Mouse (Mus musculus): ENCODE results near the gene Tmem258. TPM values are rescaled to one million over a fixed set of nuclear protein-coding genes. Genes with fewer than 3 reads are reported as not detected.

Gene Tmem258
- total RNA-seq, 2 experiments from 2014 or later = 92.6 to 96.5 TPM

DNA sequence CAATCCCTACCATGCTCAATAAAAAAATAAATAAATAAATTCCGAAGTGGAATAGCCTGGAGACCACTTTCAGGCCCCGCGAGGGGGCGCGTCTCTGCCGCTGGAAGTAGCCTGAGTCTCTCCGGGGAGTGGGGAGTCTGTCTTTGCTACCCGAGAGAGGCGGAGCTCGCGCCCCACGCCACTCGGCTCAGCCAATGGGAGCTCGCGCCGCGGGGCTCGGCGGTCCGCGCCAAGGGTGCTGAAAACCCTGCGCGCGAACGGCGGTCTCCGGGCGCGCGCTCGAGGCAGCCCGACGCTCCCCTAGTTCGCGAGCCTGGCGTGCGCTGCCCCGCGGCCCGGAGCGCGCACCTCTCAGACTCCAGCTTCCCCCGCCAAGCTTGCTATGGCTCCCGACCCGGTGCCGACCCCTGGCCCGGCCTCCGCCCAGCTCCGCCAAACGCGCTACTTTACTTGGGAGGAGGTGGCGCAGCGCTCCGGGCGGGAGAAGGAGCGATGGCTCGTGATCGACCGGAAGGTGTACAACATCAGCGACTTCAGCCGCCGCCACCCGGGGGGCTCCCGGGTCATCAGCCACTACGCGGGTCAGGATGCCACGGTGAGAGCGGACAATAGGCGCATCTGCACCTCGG is 21.0 kb upstream of the Tmem258 start, which contains the start of gene Fads1:
Fads1 (plus strand) TSS at position 219 of the 629 bp plus-strand sequence.
- intact Hi-C loops (cut with DNase I; ENCODE audit: low total_unique reads) = no loop called here
- peak; percentile 94 for DNase-seq

DNA sequence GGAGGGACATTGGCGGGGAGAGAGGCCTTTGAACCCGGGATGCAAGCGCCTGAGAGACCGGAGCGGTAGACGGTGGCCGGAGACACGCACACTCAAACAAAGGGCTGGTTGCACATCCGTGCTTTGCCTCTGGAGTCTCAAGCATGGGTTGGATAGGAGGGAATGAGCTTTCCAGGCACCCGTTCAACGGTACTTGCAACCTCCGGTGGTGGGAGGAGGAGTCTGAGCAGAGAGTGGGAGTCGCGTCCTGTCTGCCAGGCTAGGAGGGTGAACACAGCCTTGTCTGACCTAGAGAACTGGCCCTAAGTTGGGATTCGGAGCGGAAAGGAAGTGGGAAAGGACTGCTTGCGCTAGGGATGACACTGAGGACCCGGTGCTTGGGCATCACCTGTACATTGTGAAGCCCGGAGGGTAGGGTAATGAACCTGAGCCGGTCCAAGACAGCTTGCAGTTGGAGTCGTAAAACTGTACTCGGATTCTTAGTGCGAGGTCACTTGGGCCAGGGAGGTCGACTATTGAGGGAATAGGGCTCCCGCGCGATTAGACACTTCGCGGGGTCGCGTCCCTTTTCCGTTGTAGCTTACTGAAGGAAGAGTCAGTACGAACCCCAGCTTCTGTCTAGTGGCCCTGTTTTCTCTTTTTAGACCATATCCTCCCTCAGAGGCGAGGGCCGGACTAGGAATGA is 20.4 kb upstream of the Tmem258 start:
- intact Hi-C loops (cut with DNase I; ENCODE audit: low total_unique reads) = no loop called here
- DNase-seq = peak; percentile 66

DNA sequence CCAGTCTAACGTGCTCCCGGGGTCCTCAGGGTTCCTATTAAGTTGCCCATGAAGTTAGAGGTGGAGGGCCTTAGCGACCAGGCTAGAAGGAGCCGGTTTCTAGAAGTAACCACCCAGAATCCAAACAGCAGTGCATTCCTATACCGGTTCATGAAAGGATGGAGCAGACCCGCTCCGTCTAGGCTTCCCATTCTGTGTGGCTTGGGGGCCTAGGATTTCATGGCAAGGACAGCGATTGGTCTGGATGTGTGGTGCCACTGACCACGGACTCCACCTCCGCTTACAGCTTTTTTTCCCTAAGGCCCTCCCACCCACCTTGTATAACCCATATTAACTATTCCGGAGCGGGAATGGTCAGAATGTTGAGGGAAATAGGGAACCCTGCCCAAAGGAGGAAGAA is 19.7 kb upstream of the Tmem258 start:
- intact Hi-C loops (cut with DNase I; ENCODE audit: low total_unique reads) = no loop called here
- DNase-seq = peak; percentile 32

DNA sequence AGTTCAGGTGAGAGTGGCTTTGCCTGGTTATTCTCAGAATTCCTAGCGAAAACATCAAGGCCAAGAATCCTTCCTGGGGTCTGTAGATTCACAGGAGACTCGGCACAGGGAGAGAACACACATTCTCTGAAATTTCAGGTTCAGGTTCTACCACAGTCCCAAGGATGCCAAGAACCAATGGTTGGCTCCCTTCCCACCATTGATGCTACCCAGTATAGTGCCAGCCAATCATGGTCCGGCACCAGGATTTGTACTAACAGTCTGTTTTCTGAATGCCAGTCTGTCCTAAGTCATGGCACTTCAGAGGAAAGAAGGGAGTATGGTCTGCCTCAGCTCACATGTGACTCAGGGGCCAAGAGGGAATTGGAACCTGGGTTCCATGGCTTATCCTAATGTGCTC is 17.9 kb upstream of the Tmem258 start:
- intact Hi-C loops (cut with DNase I; ENCODE audit: low total_unique reads) = no loop called here

DNA sequence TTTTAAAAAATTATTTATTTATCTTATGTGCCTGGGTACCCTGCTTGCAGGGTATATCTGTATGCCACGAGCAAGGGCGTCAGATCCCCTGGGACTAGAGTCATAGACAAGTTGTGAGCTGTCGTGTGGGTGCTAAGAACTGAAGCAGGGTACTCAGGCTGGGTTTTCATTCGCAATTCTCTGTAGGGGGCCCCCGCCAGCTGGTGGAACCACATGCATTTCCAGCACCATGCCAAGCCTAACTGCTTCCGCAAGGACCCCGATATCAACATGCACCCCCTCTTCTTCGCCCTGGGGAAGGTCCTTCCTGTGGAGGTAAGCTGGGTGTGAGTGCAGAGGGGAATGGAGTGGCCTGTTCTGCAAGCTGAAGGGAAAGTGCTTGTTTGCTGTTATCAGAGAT is 17.2 kb upstream of the Tmem258 start:
- DNase-seq = no peak
- intact Hi-C loops (cut with DNase I; ENCODE audit: low total_unique reads) = no loop called here

More for the DNA sequence above, 17.9 kb upstream of the Tmem258 start:
- no peak for DNase-seq

DNA sequence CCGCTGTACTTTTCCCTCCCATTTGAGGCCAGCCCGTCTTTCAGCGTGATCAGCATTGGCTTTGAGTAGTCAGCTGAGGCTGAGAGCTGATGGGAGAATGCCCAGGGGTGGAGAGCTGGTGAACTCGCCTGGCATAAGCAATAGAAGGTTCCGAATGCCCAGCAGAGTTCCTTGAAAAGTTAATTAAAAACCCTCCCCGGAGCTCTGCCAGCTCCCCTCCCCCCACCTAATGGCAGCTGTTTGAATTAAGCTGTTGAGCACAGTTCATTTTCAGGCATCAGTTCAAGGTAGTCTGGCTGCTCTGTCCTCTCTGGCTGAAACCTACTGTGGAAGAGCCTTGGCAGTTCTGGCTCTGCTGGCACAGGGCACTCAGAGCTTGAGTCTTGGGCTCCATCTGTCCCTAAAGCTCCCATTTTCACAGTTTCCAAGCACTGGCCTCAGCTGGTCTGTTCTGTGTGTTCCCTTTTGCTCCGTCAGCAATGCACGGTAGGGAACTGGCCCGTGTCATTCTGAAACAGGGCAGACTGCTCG is 15.5 kb upstream of the Tmem258 start:
- peak; percentile 58 for DNase-seq
- intact Hi-C loops (cut with DNase I; ENCODE audit: low total_unique reads) = no loop called here

DNA sequence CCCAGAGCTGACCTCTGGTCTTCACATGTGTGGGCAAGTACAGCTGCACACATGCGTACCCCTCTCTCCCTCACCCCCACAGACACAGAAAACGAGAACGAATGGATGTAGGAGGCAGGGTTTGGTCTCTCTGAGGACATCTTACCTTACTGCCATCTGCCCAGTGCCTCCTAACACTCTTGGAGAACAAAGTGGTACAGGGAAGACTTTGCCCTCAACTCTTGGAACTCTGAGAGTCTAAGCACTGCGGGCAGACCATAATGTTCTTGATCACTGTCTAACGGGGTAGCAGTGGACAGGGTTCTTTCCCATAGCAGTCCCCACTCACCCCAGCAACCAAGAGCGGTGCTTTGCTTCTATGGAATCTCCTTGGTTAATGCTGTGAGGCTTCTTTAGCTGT is 14.8 kb upstream of the Tmem258 start:
- intact Hi-C loops (cut with DNase I; ENCODE audit: low total_unique reads) = no loop called here
- DNase-seq = no peak

DNA sequence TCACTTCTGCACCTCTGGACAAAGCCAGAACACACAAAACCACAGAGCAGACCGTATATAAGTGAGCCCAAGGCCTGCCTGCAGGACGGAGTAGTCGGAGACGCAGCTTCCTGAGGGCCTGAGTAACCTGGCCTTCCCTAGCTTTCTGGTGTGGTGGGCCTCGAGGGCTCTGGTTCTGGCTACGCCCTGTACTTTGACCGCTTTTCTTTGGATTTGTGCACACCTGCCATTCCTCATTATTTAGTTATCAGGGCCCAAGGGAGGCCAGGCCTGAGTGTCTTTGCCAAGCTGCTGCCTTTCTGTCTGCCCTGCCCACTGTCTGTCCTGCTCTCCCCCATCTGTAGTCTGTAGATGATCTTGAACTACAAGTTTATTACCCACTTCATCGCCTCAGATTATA is 13.9 kb upstream of the Tmem258 start:
- DNase-seq = no peak
- intact Hi-C loops (cut with DNase I; ENCODE audit: low total_unique reads) = loop anchor here (10.0 kb wide), 2 partner anchors 85 to 265 kb away; partner anchors contain the start of gene Fads2

DNA sequence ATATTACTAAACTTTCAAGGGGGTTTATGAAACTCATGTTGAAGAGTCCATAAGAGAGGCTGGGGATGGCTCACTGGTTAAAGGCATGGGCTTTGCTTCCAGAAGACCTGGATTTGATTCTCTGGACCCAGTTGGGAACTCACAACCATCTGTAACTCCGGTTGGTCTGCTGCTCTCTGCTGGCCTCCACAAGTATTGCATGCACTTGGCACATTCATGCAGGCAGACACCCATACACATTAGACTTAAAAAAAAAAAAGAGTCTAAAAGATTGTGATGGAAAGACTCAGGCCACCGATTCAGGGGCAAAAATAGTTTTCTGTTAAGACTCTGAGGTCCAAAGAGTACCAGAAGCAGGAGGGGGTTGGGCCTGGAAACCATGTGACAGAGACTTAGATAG is 13.0 kb upstream of the Tmem258 start:
- DNase-seq = peak; percentile 64
- intact Hi-C loops (cut with DNase I; ENCODE audit: low total_unique reads) = loop anchor here (10.0 kb wide), 2 partner anchors 86 to 266 kb away; partner anchors contain the start of gene Fads2

DNA sequence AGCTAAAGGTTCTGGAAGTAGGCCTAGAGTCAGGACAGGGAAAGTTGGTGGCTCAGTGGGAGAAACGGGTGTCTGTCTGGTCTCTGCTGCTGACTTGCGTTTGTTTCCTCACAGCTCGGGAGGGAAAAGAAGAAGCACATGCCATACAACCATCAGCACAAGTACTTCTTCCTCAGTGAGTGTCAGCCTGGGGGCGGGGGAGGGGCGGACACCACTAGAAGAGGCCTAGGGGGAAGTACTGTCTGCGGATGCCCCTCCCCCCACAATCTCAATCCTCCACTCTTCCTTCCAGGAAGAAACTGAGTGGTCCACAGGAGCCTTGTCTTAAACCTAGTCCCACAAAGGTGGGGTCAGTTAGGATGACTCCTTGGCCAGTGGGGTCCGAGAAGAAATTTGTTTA is 12.5 kb upstream of the Tmem258 start:
- DNase-seq = peak; percentile 44
- intact Hi-C loops (cut with DNase I; ENCODE audit: low total_unique reads) = loop anchor here (10.0 kb wide), 2 partner anchors 87 to 267 kb away; partner anchors contain the start of gene Fads2

DNA sequence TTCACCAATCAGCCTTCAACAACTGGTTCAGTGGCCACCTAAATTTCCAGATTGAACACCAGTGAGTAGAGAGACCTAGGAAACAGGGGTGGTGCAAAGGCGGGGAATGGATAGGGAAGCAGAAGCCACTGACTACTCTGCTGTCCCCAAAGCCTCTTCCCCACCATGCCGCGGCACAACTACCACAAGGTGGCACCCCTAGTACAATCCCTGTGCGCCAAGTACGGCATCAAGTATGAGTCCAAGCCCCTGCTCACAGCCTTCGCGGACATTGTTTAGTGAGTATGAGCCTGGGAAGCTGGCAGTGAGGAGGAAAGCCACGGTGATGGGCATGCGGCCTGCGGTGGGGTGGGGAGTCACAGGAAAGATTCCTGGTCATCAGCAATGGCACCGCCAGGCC is 9.5 kb upstream of the Tmem258 start:
- no peak for DNase-seq
- intact Hi-C loops (cut with DNase I; ENCODE audit: low total_unique reads) = loop anchor here (10.0 kb wide), 2 partner anchors 90 to 270 kb away; partner anchors contain the start of gene Fads2

DNA sequence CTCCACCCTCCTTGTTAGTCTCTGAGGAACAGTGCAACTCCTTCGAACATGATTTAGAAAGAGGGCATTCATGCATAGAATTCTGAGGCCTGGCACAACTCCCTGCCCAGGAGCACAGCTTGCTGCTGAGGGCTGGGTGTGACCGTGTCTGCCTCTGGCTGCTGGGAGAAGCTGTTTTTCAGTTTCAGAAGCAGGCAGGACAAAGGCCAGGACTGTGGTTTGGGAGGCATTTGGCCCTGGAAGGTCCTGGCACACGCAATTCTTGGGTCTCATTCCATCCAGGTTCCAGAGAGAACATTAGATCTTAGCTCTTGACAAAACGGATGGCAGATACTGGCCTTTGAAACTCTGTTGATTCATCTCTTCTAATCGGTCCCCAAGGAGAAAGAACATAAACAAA is 8.6 kb upstream of the Tmem258 start:
- DNase-seq = no peak
- intact Hi-C loops (cut with DNase I; ENCODE audit: low total_unique reads) = loop anchor here (5.0 to 10.0 kb wide), 4 partner anchors 90 to 270 kb away; partner anchors contain the start of genes Best1, Fads2, Fads3 and Rab3il1

DNA sequence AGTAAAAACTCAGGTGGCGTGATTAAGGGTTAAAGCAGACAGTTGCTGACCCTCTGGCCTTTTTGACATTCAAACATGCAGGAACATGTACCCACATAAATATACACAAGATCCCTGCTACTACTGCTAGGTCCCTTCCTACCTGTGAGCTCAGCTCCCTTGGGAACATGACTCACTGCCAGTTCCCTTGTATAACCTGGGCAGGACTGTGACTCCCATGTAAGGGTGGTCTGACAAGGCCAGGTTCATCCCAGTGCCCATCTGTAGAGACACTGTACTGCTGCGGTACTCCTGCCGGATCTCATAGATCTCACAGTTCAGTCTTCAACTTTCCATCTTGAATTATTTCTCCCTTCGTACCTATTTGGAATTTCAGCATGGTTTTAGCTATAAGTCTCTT is 6.7 kb upstream of the Tmem258 start:
- intact Hi-C loops (cut with DNase I; ENCODE audit: low total_unique reads) = loop anchor here (5.0 to 10.0 kb wide), 4 partner anchors 92 to 272 kb away; partner anchors contain the start of genes Best1, Fads2, Fads3 and Rab3il1
- DNase-seq = no peak

DNA sequence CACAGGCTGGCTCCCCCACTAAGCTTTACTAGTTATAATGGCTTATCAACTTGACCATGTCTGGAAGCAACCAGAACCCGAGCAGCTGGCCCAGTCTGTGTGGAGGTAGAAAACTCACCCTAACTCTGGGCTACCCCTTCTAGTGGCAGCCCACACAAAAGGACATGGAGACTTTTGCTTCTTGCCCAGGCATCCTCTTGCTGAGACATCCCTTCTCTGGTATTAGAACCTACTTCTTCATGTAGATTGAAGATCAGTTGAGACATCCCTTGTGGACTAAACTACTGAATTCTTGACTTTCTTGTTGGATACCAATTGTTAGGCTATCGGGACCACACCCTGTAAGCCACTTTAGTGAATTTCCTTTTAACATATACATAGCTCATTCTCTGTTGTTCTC is 5.5 kb upstream of the Tmem258 start:
- intact Hi-C loops (cut with DNase I; ENCODE audit: low total_unique reads) = loop anchor here (5.0 to 10.0 kb wide), 4 partner anchors 93 to 273 kb away; partner anchors contain the start of genes Best1, Fads2, Fads3 and Rab3il1
- DNase-seq = no peak

DNA sequence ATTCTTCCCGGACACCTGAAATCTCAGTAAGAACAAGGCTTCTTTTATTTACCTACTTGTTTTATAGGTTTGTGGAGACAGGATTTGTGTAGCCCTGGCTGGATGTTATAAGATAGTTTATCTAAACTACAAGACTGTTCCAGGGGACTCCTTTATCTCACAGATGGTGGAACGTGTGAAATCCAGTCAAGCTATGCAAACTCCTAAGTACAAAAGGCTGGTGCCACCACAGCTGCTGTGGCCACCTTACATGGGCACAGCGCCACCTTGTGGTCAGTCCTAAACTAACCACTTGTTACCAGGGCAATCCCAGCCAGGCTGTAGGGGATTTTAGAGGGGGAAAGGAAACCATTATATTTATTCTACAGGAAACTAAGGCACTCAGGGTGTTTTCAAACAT is 5.1 kb upstream of the Tmem258 start:
- DNase-seq = peak; percentile 81
- intact Hi-C loops (cut with DNase I; ENCODE audit: low total_unique reads) = loop anchor here (5.0 to 10.0 kb wide), 4 partner anchors 94 to 274 kb away; partner anchors contain the start of genes Best1, Fads2, Fads3 and Rab3il1

DNA sequence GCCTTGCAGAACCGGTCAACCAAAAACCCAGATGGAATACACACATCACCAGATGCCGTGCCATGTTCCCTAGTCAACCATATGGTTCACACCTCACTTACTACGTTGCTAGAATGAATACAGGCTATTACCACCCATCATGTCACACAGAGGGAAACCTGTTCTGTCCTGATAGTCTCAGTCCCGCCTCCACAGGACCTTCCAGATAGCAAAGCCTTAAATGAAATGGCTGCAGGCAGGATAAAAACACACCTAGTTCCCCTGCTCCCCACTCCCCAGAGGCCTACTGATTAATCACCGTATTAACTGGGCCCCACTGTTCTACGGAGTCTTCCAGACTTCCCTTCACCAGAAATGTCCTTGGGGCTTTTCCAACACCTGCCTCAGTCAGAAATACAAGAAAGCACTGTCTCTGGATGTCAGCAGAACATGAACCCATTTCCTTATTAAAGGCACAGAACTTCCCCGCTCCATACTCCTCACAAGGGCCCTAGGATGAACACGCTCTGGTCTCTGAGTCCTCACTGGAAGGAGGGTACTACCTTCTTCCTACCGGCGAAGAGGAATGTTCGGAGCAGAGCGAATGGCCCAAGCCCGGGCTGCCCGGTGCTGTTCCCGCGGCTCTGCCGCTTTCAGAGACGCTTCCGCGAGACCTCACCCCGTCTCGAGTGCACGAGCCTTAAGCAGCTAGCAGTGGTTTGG is 517 bp upstream of the Tmem258 start:
- intact Hi-C loops (cut with DNase I; ENCODE audit: low total_unique reads) = no loop called here
- no peak for DNase-seq

DNA sequence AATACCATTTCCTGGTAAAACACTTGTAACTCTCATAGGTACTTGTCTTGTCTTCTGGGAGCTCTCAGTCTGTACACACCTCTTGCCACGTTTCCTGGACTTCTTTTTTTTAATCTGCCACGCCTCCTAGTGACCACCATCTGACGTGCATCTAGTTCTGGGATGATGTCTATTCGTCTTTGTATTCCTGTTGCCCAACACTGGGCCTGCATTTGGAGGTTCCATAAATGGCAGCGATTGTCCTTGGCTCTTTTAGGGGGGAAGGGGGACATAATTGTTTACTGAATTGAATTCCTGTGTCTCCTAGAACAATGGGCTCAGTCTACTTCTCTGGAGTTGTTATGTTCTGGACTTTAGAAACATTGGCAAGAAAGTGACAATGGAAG is 795 bp downstream of the Tmem258 start:
- no peak for DNase-seq
- intact Hi-C loops (cut with DNase I; ENCODE audit: low total_unique reads) = no loop called here

DNA sequence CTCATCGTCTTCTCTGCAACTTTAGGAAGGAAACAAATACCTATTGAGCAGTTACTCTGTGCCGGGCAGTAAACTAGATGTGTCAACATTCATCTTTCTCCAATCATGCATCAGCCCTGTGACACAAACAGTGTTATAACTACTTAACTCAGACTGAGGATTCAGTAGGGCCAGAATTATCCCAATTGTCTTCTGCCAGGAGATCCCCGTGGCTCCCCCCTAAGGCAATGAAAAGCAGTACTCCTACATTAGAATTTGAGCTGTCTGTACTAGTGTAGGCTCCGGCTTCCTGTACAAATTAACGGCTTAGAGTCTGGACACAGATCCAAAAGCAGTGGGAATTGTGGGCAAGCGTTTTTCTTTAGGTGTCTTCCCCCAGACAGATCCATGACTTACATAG is 1.2 kb downstream of the Tmem258 start:
- intact Hi-C loops (cut with DNase I; ENCODE audit: low total_unique reads) = no loop called here
- no peak for DNase-seq

DNA sequence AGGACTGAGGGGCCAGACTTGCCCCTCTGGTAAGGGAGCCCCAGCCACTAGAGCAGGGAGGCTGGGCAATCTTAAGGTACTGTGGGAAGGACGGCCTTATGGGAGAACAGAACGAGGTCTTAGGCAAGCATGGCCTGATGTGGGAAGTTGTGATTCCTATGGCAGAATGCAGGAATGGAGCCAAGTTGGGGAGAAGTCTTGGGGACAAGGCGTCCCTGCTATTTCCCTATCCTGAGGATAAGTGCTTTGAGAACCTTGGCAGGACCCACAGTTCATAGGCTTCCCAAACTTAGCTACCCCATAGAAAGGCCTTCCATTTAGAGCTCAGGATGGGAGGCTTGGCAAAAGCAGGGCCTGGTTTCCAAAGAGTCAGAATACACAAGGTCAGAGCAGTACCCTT is 5.0 kb downstream of the Tmem258 start:
- intact Hi-C loops (cut with DNase I; ENCODE audit: low total_unique reads) = no loop called here
- no peak for DNase-seq

DNA sequence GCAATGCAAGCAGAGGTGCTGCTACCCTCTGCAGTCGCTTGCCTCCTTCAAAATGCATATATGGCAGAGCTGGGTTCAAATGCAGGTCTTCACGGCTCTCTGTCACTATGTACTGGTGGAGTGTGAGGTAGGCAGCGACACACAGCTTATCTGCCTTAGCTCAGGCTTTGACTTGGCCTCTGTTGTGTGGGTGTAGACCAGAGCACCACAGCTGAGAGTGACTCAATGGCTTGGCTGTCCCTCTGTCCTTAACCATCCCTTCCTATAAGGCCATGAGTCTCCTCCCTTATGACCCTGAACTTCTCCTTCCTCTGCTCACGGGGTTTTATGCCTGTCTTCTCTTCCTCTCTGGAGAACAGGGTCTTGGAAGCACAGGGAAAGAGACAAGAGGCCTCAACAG is 7.1 kb downstream of the Tmem258 start:
- no peak for DNase-seq
- intact Hi-C loops (cut with DNase I; ENCODE audit: low total_unique reads) = no loop called here
